Mouse (Mus musculus): ENCODE results near the gene Ralbp1.

- TF ChIP-seq CTCF (conservative IDR thresholded peaks at IDR 0.05; ENCODE audit: insufficient read depth, insufficient read length, low read depth, low read length) (no peak), POLR2A (IDR thresholded peaks at IDR 0.05; ENCODE audit: low read depth, low read length) (no peak)
These were observed 65.4 kb downstream of the Ralbp1 start for GRCm38 (mm10) chr17:65820197-65820596.

Data from kidney, adult 2 months (tissue).